Mouse (Mus musculus): Measurements from ENCODE around the gene Il18r1. TPM values are rescaled to one million over a fixed set of nuclear protein-coding genes. Genes with fewer than 3 reads are reported as not detected.

The Il18r1 gene
- polyA plus RNA-seq, 1 experiment from 2014 or later: 0.62 TPM

- Histone ChIP-seq H3K36me3 (replicated peaks; ENCODE audit: insufficient read depth, low read length) (no peaks in the 10 kb centered on the region), H3K9ac (replicated peaks) (peak within 1 kb of the TSS; percentile 47; the same call in 1 of the 2 replicates), H3K4me3 (ENCODE audit: low read depth, low read length) (peak within 1 kb of the TSS; percentile 39), H3K27ac (ENCODE audit: low read depth) (peak within 1 kb of the TSS; percentile 56), H3K4me1 (ENCODE audit: insufficient read depth) (0 out of 2 replicates have a peak, but pooled peaks cover 3% of the 10 kb centered on the region), H3K27me3 (ENCODE audit: insufficient read depth, low read length) (no peaks in the 10 kb centered on the region), H3K9me3 (ENCODE audit: low read length) (no peaks in the 10 kb centered on the region), H3K4me2 (ENCODE audit: low read depth, low read length) (peak within 1 kb of the TSS; percentile 62)
- ATAC-seq: peak; percentile 85
- TF ChIP-seq EP300 (IDR thresholded peaks at IDR 0.05; ENCODE audit: low read depth) (peak; percentile 99), CTCF (IDR thresholded peaks at IDR 0.05; ENCODE audit: low read depth) (no peak)
- whole genome bisulfite sequencing (ENCODE audit: insufficient replicate concordance): 47% methylated on average over 5 of the region's 5 CpGs
- no peak for DNase-seq
These were observed 36.3 kb upstream of the Il18r1 start, which contains the start of gene Il1rl1 for GRCm38 (mm10) chr1:40428910-40429675. Gene Il1rl1 (plus strand): TSS chr1:40429570.

GRCm38 (mm10) chr1:40430143-40430834 is 35.1 kb upstream of the Il18r1 start:
- Histone ChIP-seq H3K4me1 (ENCODE audit: insufficient read depth) (0 out of 2 replicates have a peak, but pooled peaks cover 3% of the 10 kb centered on the region), H3K36me3 (replicated peaks; ENCODE audit: insufficient read depth, low read length) (no peaks in the 10 kb centered on the region), H3K27me3 (ENCODE audit: insufficient read depth, low read length) (no peaks in the 10 kb centered on the region), H3K9me3 (ENCODE audit: low read length) (no peaks in the 10 kb centered on the region), H3K27ac (ENCODE audit: low read depth) (no peak overlapping the region), H3K9ac (replicated peaks) (peak overlapping the region; percentile 47; the same call in 1 of the 2 replicates), H3K4me2 (ENCODE audit: low read depth, low read length) (peak overlapping the region; percentile 62), H3K4me3 (ENCODE audit: low read depth, low read length) (peak overlapping the region; percentile 39)
- WGBS (ENCODE audit: insufficient replicate concordance): 48% methylated on average over 4 of the region's 4 CpGs
- no peak for DNase-seq
- no peak for ATAC-seq
- no peak for TF ChIP-seq EP300 (IDR thresholded peaks at IDR 0.05; ENCODE audit: low read depth)
- no peak for TF ChIP-seq CTCF (IDR thresholded peaks at IDR 0.05; ENCODE audit: low read depth)

- H3K36me3 ChIP-seq (replicated peaks; ENCODE audit: insufficient read depth, low read length): no peaks in the 10 kb centered on the region
- no peaks in the 10 kb centered on the region for H3K9me3 ChIP-seq (ENCODE audit: low read length)
- H3K4me1 ChIP-seq (ENCODE audit: insufficient read depth): 0 out of 2 replicates have a peak, but pooled peaks cover 3% of the 10 kb centered on the region
- WGBS (ENCODE audit: insufficient replicate concordance): 64% methylated on average over 2 of the region's 2 CpGs
- H3K4me2 ChIP-seq (ENCODE audit: low read depth, low read length): peak overlapping the region; percentile 62
- 0 out of 2 replicates have a peak overlapping the region, but pooled peaks have one; percentile 17 for H3K9ac ChIP-seq (replicated peaks)
- 0 out of 2 replicates have a peak overlapping the region, but pooled peaks have one; percentile 39 for H3K4me3 ChIP-seq (ENCODE audit: low read depth, low read length)
- no peak for TF ChIP-seq EP300 (IDR thresholded peaks at IDR 0.05; ENCODE audit: low read depth)
- TF ChIP-seq CTCF (IDR thresholded peaks at IDR 0.05; ENCODE audit: low read depth): no peak
- DNase-seq: no peak
- H3K27me3 ChIP-seq (ENCODE audit: insufficient read depth, low read length): no peaks in the 10 kb centered on the region
- H3K27ac ChIP-seq (ENCODE audit: low read depth): no peak overlapping the region
- no peak for ATAC-seq
These were observed 33.2 kb upstream of the Il18r1 start for GRCm38 (mm10) chr1:40432169-40432568.

- 81% methylated on average over 3 of the region's 3 CpGs for WGBS (ENCODE audit: insufficient replicate concordance)
- DNase-seq: no peak
- TF ChIP-seq EP300 (IDR thresholded peaks at IDR 0.05; ENCODE audit: low read depth) (no peak), CTCF (IDR thresholded peaks at IDR 0.05; ENCODE audit: low read depth) (no peak)
These were observed 29.4 kb upstream of the Il18r1 start for GRCm38 (mm10) chr1:40435936-40436335.

GRCm38 (mm10) chr1:40437340-40437739 is 28.0 kb upstream of the Il18r1 start:
- Histone ChIP-seq H3K4me3 (ENCODE audit: low read depth, low read length) (no peak overlapping the region), H3K9me3 (ENCODE audit: low read length) (no peaks in the 10 kb centered on the region), H3K4me2 (ENCODE audit: low read depth, low read length) (no peak overlapping the region), H3K27me3 (ENCODE audit: insufficient read depth, low read length) (no peaks in the 10 kb centered on the region), H3K36me3 (replicated peaks; ENCODE audit: insufficient read depth, low read length) (no peaks in the 10 kb centered on the region), H3K27ac (ENCODE audit: low read depth) (no peak overlapping the region), H3K9ac (replicated peaks) (no peak overlapping the region), H3K4me1 (ENCODE audit: insufficient read depth) (no peaks in the 10 kb centered on the region)
- no peak for TF ChIP-seq CTCF (IDR thresholded peaks at IDR 0.05; ENCODE audit: low read depth)
- TF ChIP-seq EP300 (IDR thresholded peaks at IDR 0.05; ENCODE audit: low read depth): 0 out of 2 replicates have a peak, but pooled peaks have one; percentile 27
- DNase-seq (no peak), ATAC-seq (no peak)
- 66% methylated on average over 2 of the region's 2 CpGs for WGBS (ENCODE audit: insufficient replicate concordance)

More at GRCm38 (mm10) chr1:40435936-40436335, 29.4 kb upstream of the Il18r1 start:
- no peak for ATAC-seq
- Histone ChIP-seq H3K36me3 (replicated peaks; ENCODE audit: insufficient read depth, low read length) (no peaks in the 10 kb centered on the region), H3K27ac (ENCODE audit: low read depth) (no peak overlapping the region), H3K9me3 (ENCODE audit: low read length) (no peaks in the 10 kb centered on the region), H3K4me3 (ENCODE audit: low read depth, low read length) (no peak overlapping the region), H3K27me3 (ENCODE audit: insufficient read depth, low read length) (no peaks in the 10 kb centered on the region), H3K9ac (replicated peaks) (no peak overlapping the region), H3K4me1 (ENCODE audit: insufficient read depth) (no peaks in the 10 kb centered on the region), H3K4me2 (ENCODE audit: low read depth, low read length) (no peak overlapping the region)

GRCm38 (mm10) chr1:40439504-40439903 is 25.8 kb upstream of the Il18r1 start:
- Histone ChIP-seq H3K4me1 (ENCODE audit: insufficient read depth) (no peaks in the 10 kb centered on the region), H3K27me3 (ENCODE audit: insufficient read depth, low read length) (no peaks in the 10 kb centered on the region), H3K27ac (ENCODE audit: low read depth) (no peak overlapping the region), H3K9me3 (ENCODE audit: low read length) (no peaks in the 10 kb centered on the region), H3K4me3 (ENCODE audit: low read depth, low read length) (no peak overlapping the region), H3K9ac (replicated peaks) (no peak overlapping the region), H3K36me3 (replicated peaks; ENCODE audit: insufficient read depth, low read length) (no peaks in the 10 kb centered on the region), H3K4me2 (ENCODE audit: low read depth, low read length) (no peak overlapping the region)
- WGBS (ENCODE audit: insufficient replicate concordance): 80% methylated on average over 8 of the region's 8 CpGs
- no peak for TF ChIP-seq CTCF (IDR thresholded peaks at IDR 0.05; ENCODE audit: low read depth)
- no peak for DNase-seq
- ATAC-seq: no peak
